Mouse (Mus musculus): ENCODE results near the gene Nfkbia.

The Nfkbia gene

GRCm38 (mm10) chr12:55490722-55491449 is 1.6 kb downstream of the Nfkbia start:
- no peak for DNase-seq (ENCODE audit: low read depth, low spot score)

- no peak for DNase-seq (ENCODE audit: low read depth, low spot score)
Observed at GRCm38 (mm10) chr12:55489986-55490721, 2.3 kb downstream of the Nfkbia start.

- DNase-seq (ENCODE audit: low read depth, low spot score): no peak
Observed at GRCm38 (mm10) chr12:55488661-55489447, 3.6 kb downstream of the Nfkbia start.

- no peak for DNase-seq (ENCODE audit: low read depth, low spot score)
Observed at GRCm38 (mm10) chr12:55487843-55488660, 4.4 kb downstream of the Nfkbia start.

- DNase-seq (ENCODE audit: low read depth, low spot score): no peak
Observed at GRCm38 (mm10) chr12:55486923-55487674, 5.3 kb downstream of the Nfkbia start.

- DNase-seq (ENCODE audit: low read depth, low spot score): no peak
Observed at GRCm38 (mm10) chr12:55484800-55485199, 7.6 kb downstream of the Nfkbia start.

GRCm38 (mm10) chr12:55484079-55484774 is 8.2 kb downstream of the Nfkbia start:
- DNase-seq (ENCODE audit: low read depth, low spot score): no peak

GRCm38 (mm10) chr12:55483591-55483990 is 8.9 kb downstream of the Nfkbia start:
- no peak for DNase-seq (ENCODE audit: low read depth, low spot score)

GRCm38 (mm10) chr12:55482732-55483131 is 9.7 kb downstream of the Nfkbia start:
- DNase-seq (ENCODE audit: low read depth, low spot score): no peak

GRCm38 (mm10) chr12:55481739-55482138 is 10.7 kb downstream of the Nfkbia start:
- DNase-seq (ENCODE audit: low read depth, low spot score): no peak

- DNase-seq (ENCODE audit: low read depth, low spot score): no peak
Observed at GRCm38 (mm10) chr12:55480471-55481153, 11.8 kb downstream of the Nfkbia start.

- no peak for DNase-seq (ENCODE audit: low read depth, low spot score)
Observed at GRCm38 (mm10) chr12:55478901-55479300, 13.5 kb downstream of the Nfkbia start.

GRCm38 (mm10) chr12:55474209-55474583 is 18.3 kb downstream of the Nfkbia start:
- no peak for DNase-seq (ENCODE audit: low read depth, low spot score)

GRCm38 (mm10) chr12:55473250-55474208 is 18.9 kb downstream of the Nfkbia start:
- DNase-seq (ENCODE audit: low read depth, low spot score): no peak

- no peak for DNase-seq (ENCODE audit: low read depth, low spot score)
Observed at GRCm38 (mm10) chr12:55471344-55471743, 21.1 kb downstream of the Nfkbia start.

- DNase-seq (ENCODE audit: low read depth, low spot score): no peak
Observed at GRCm38 (mm10) chr12:55470442-55470841, 22.0 kb downstream of the Nfkbia start.

- DNase-seq (ENCODE audit: low read depth, low spot score): no peak
Observed at GRCm38 (mm10) chr12:55467331-55468180, 24.9 kb downstream of the Nfkbia start.

Measured in telencephalon, adult 2 months (tissue).